Mouse (Mus musculus): ENCODE results near the gene Card9.
A peak's percentile ranks its signal among the peaks of the same experiment; 100 is the strongest.

Gene Card9

DNA sequence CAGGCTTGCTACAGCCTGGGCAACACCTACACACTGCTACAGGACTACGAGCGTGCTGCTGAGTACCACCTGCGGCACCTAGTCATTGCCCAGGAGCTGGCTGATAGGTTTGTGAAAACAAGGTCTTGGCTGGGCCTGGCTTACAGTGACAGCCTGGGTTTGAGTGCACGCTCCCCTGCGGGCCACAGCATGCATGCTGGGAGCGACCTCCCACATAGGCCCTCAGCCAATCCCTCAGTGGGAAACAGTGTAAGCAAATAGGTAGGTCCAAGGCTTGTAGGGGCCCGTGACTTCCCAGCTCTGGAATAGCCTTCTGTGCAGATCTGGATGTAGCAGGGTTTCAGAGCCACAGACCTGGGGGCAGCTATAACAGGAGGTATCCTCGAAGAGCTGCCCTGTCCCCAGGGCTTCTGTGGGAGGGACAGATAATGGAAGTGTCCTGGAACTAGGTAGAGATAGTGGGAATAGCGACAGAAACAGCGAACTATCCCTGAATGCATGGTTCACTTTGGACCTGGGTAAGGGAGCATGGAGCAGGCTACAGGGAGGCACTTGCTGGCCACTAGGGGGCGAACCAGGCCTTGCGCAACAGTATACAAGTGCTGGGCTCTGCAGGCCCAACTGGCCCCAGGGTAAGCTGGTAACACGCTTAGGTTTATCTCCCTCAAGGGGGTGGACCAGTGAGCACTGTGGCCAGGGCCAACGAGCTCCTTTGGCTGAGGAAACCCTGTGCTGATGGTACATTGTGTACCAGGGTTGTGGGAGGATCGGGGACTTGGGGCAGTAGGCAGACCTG lies 35.1 kb downstream of the Card9 start:
- DNase-seq (ENCODE audit: low spot score) = peak; percentile 65

DNA sequence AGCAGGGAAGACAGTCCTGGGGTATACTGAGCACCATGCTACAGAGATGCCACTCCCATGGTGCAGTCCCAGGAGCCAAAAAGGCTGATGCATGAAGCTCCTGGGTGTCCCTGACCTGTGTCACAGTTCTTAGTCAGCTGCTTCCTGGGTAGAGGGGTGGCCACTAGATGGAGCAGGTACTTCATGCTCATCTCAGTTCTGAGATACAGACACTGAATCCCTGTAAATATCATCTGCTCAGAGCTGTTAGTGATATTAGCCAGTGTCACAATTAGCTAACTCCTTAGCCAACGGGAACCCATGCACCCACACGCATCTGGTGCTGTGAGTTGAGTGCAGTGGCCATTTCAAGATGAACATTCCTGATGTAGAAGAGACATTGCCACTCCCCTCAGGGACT lies 35.8 kb downstream of the Card9 start:
- peak; percentile 37 for DNase-seq (ENCODE audit: low spot score)

DNA sequence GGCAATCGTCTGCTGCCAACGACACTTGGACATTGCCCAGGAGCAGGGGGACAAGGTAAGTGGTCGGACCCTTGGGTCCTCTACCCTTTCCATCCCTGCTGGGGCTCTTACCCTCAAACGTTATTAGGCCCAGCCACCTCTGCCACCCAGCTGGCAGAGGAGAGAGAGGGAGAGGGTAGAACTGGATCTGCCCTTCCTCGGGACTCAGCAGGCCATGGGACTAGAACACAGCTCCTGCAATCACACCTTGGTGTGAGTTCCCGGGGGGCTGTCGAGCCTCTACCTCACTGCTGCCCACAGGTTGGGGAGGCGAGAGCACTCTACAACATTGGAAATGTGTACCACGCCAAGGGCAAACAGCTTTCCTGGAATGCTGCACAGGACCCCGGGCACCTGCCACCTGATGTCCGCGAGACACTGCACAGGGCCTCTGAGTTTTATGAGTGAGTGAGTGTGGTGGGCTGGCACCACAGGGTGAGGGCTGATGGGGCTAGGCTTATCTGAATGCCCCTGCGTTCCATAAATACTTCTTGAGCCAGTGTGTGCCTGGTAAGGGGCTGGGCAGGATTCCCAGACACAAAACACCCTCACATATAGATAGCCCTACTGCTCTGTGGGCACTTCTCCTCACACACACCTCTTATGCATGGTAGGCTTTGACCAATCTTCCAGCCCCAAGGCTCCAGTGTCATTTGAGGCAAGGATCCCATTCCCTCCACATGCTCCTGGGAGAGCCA lies 37.0 kb downstream of the Card9 start:
- DNase-seq (ENCODE audit: low spot score) = no peak

DNA sequence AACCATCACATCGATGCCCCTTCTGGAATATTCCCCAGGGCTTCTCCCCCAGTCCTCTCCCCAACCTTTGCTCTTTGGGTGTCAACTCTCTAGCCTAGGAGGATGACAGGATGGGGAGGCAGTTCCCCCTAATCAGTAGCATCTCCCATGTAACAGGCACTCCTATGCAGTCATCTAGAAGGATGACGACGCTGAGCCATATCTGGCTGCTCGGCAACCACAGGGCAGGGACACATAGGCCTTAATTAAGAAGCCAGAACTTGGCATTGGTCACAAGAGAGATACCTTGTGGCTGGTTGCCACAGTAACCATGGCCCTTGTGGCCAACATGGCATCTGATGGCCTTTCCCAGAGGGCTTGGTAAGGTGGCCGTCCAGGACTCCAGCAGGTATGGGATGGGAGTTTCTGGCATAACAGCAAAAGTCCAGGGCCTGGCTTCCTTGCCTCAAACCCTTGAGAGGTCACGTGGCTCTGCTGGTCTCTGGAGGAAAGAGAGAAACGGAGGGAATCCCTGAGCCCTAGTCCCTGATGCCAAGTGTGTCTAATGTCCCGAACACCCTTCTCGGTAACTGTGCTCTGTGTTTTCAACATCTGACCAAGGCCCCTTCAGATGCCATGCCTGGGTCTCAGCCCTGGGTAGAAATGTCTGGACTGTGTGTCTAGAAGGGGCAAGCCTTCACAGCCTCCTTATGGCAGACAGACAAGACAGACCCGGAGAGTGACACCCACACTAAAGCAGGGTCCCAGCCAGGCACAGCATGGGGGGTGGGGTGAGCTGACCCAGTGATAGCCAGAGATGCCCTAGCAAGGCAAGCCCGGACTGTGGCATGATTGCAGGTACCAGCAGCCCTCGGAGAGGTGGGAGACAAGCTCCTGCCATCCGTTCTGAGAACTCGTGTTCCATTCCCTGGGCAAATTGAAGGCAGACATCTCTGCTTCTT lies 40.2 kb downstream of the Card9 start:
- no peak for DNase-seq (ENCODE audit: low spot score)

DNA sequence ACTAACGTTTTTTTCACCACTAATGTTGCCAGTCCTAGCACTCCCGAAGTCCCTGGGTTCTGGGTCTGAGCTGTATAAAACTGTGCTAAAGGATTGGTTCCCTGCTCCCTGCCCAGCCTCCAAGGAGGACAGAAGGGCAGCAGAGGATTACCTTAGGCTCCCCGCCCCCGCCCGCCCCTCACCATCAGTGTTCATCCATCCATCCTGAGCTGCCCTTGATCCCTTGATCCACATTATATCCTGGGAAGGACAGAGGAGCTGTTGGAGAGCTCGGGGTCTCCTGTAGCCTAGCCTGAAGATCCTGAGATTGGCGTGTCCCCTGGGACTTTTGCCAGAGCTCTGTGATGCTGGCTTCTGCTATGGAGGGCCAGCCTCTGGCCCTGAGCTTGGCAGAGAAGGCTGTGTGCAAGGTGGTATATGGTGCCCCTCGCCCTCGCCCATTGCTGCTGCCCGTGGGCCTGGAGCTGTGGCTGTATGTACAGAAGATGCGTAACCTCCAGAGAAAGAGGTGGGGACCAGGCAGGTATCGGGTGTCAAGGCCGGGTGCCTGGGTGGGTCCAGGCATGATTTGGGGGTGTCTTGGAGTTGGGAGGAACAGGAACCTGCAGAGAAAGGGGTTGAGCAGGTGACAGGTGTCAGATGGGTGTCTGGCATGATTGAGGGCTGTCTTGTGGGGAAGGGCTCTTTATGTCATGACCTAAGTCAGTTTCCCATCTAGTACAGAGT lies 41.0 kb downstream of the Card9 start:
- DNase-seq (ENCODE audit: low spot score) = no peak

DNA sequence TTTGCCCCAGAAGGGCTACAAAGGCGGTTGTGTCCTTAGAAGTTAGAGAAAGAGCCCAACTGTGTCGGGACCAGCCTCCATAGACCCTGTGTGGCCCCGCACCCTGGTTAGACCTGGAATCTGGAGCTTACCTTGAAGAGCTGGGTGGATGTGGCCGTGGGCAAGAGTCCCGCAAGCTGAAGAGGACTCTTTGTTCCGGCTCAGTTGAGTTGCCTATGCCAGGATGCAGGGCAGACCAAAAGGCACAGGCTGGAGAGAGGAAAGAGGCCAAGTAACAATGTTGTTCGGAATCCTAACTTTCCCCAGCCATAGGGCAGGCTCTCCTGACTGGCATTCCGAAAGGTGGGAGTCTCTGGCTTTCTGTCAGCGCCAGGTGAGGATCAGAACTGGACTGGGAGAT lies 41.6 kb downstream of the Card9 start:
- no peak for DNase-seq (ENCODE audit: low spot score)

DNA sequence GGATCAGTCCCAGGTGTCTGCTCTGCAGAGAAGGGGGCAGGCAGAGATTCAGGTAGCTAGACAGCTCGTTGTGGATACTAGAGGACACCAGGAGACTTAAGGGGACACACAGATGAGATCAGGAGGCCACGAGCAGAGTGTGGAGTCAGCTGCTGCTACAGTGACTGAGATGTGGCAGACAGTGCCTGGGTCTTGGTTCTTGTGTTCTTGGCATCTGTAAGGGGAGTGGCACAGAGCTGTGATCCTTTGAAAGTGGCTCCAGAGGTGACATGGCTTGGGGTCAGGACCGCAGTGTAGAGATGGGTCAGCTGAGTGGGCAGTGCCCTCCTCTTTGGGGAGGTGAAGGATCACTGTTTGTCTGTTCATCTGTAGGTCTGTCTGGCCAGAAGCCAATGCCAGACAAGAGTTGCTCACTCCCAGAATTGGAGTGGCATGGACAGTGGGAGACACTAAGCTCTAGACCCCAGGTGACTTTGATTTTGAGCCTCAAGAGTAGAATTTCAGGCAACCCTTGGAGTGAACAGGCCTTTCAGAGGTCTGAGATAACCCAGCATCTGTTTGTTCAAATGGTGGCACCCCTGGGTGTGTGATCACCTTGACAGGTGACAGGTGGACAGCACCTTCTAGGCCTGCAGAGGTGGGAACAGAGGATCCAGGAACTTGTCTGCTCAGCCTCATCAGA lies 42.6 kb downstream of the Card9 start:
- DNase-seq (ENCODE audit: low spot score) = no peak

DNA sequence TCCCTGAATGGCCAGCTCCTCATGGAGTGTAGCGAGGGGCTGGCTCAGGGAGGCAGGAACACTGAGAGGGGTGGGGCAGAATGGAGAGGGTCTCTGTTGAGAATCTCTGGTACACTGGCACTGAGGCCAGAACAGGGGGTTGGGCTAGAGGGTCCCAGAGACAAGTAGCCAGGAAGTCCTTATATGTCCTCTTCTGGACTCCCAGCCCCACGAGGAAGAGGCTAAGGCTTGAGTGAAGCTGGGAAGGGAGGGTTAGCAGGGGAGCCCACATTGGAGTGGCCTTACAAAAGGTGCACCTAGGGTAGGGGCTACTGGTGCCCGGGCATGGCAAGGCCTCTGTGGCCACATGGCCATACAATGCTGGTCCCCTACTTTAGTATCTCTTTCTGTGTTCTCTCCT lies 43.3 kb downstream of the Card9 start:
- DNase-seq (ENCODE audit: low spot score) = no peak

DNA sequence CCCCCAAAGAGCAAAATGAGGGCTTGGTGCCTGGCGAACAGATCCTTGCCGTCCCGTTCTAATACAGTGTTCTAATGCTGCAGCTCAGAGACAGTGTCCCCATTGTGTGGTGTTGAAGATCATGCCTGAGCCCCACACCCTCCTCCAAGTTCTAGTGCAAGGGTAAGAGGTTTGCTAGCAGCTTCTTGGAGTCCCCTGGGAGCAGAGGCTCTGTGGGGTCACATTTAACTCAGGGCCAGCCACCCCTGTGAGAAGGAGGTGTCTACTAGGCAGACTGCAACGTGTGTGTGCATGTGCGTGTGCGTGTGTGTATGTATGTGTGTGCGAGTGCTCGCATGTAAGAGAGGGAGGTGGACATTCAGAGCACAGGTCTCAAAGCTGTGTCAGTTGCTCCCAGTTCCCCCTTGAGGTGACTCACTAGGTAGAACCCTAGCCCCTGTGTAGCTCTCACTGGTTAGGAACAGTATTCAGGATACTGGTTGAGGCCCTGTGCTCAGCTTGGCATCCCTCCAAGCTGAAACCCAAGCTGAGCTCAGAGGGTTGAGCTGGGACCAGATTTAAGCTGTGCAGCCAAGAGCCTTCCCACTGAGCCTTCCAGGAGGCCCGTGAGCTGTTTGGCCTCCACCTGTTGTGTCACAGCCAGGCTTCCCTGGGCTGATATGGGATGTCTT lies 44.0 kb downstream of the Card9 start:
- DNase-seq (ENCODE audit: low spot score) = no peak

DNA sequence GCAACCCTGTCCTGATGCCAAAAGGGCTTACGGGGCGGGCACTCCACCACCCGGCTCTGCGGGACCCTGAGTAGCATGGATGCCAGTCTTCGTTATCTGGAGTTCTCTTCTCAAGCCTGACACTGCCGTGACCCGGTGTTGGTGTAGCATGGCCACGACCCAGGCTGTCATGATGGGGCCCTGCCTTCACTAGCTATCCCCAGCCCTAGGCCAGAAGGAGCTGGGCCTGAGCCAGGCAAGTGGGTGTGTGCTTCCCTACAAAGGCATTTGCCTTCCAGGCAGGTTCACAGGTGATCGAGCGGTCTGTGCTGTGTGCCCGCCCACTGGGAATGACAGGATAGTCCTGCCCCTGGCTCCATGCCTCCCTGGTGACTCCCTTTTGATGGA lies 44.8 kb downstream of the Card9 start:
- peak; percentile 73 for DNase-seq (ENCODE audit: low spot score)

DNA sequence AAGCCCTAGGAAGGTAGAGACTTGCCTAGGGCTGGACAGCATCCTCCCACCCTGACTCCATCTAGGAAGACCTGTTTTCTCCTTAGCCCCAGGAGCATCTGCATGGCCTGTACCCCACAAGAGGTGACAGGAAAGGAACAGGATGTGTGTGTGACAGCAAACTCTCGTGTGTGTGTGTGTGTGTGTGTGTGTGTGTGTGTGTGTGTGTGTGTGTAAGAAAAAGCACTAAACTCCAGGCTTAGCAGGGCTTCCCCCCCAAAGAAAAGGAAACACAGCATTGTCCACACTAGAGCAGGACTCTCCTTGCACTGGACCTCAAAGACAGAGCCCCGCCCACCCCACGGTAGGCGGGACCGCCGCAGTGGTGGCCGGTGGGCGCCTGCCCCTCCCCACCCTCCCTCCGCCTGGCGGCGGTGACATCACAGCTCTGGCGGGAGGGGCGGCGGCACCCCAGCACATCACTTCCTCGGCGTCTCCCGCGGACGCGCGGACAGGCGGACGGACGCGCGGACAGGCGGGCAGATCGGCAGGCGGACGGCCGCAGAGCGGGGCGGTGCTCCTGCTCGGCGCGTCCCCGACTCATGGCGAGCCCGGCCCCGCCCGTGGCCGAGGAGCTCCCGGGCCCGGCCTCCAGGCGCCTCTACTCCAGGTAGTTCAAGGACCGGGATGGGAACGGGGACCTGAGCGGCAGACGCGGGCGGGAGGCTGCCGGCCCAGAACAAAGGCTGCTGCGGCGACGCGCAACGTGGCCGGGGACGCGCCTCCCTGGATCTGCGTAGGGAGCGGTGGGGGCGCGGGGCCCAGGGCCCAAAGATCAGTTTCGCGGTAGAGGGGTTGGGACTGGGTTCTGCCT lies 45.4 kb downstream of the Card9 start, which contains the start of gene Gpsm1:
Gene Gpsm1 (plus strand): TSS at position 444 of the 853 bp plus-strand sequence.
- DNase-seq (ENCODE audit: low spot score) = peak; percentile 83

DNA sequence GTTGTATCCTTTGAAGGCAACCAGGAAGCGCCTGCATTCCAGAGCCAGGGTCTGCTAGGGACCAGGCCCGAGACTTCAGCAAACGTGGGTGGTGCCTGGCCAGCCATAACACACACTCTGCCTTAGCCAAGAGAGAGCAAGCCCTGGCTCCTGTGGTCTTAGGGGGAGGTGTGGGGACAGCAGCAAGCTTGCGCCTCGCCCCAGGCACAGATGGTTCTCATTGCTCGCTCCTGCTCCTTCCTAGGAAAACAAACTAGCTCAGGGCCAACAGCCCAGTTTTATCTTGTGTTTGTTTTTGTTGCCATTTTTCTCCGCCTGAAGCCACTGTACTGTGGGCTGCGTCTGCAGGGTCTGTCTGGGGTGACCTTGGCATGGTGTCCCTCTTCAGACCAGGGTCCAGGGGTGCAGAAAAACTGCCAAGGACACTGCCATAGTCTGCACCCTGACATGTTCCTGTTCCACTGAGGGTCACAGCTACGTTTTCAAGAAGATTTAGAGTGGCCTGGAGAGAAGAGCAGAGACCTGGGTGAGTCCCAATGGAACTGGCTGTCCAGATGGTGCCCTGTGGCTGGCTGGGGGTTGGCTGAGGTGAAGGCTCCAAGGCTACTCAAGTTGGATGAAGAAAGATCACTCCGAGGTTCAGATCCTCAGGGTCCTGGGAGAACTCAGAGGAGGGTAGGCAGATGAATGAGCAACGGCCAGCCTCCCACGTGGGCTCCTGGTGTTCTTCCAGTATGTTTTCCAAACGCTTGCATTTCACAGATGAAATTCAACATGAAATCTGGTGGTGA lies 46.2 kb downstream of the Card9 start:
- DNase-seq (ENCODE audit: low spot score) = peak; percentile 71

DNA sequence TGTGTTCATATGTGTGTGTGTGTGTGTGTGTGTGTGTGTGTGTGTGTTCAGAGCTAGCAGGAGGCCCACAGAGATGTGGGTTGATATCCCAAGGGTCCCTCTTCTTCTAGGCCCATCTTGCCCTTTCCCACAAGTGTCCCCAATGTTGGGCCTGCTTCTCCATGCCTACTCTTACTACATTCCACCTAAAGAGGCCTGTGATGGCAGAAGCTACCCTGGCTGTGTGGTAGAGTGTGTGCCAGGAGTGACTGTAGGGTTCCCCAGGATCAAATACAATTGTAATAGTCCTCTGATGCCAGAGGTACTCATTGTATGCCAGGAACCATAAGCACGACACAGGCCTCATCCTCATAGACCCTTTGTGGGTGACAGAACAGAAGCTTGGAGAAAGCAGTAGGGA lies 47.3 kb downstream of the Card9 start:
- no peak for DNase-seq (ENCODE audit: low spot score)

DNA sequence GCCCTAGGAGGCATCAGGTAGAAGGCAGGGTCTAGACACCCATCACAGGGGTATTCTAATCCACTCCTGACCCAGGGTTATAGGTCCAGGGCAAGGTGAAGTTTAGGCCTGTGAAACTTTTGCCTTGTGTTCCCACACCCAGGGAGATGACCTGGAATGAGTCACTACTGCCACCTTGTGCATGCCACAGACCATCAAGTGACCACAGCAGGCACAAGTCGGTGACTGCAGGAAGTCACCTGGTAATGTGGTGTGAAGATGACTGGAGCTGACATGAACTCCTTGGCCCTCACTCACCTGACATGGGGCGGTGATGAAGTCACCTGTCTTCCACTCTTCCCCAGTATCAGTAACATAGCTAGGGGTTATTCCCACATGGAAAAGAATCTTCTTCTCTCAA lies 47.9 kb downstream of the Card9 start:
- DNase-seq (ENCODE audit: low spot score) = no peak

DNA sequence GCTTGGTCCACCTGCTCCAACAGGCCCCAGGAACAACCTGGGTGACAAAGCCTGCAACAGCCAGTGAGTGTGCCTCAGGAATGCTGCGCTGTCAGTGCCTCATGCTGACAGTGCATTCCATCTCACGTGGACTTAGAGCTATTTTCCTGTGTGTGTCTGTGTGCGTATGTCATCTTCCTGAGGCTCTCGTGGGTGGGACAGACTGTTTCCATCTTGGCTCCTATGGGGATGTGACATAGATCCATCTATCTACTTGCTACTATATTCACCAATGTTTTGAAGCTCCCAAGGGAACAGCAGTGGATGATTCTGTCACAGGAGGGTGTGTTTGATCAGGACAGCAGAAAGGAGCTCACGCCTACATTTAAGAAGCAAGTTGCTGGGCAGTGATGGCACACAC lies 48.8 kb downstream of the Card9 start:
- no peak for DNase-seq (ENCODE audit: low spot score)

DNA sequence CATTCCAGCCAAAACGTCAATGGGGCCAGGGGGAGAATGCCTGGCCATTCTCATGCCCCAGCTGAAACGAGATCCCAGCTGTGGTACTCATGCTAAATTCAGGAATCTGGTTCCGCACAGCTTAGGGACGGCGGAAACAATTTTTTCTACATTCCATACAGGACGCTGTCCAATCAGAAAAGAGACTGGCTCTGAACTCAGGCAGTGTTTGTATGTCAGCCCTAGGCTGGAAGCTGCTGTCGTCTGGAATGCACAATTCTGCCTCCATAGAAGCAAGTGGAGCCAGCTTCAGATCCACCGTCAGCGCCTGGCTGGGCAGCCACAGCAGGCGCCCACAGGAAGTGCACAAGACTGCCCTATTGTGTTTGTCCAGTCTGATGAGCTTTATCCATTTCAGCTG lies 51.0 kb downstream of the Card9 start:
- DNase-seq (ENCODE audit: low spot score) = no peak

DNA sequence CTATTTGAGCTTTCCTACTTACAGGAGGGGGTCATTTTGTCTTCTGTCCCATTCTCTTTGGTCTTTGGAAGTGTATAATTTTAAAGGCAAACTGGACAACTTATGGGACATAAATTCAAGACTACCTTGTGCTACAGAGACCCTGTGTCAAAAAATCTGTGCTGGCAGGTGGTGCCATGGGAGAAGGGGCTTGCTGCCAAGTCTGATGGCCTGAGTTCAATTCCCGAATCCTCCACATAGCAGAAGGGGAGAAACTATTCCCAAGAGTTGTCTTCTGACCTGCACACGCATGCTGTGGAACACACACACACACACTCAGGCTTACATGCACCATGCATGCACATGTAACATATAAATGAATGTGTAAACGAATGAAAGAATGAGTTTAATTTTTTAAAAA lies 54.0 kb downstream of the Card9 start:
- no peak for DNase-seq (ENCODE audit: low spot score)

DNA sequence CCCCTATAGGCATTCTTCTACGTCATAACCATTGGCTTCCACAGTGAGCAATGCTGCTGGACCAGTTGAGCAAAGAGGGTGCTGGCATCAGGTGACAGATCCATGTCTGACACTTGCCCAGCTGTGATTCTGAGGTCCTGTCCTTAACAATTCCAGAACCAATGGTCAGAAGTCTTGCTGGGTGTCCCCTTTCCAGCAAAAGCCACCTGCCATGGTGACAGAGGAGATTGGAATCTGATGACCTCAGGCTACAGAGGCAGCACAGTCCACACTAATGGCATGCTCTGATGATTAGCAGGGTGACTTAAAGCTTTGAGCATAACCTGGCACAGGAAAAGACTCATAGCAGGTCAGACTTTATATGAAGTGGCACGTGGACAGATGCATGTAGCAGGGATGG lies 55.2 kb downstream of the Card9 start:
- no peak for DNase-seq (ENCODE audit: low spot score)

DNA sequence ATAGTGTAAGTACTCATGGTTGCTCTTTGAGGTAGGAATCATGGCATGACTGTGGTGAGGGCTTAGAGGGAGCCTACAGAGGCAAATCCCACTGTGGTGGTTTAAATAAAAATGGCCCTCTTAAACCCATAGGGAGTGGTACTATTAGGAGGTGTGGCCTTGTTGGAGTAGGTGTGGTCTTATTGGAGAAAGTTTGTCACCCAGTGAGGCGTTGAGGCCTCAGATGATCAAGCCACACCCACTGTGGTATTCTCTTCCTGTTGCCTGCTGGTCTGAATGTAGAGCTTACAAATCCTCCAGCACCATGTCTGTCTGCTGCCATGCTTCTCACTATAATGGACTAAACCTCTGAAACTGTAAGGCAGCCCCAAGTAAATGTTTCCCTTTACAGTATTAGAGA lies 56.0 kb downstream of the Card9 start:
- DNase-seq (ENCODE audit: low spot score) = no peak

All from urinary bladder, postnatal 14 days (tissue).